Mouse (Mus musculus) adipocyte (in vitro differentiated cells): ENCODE results near the gene Plppr3.

Experiments
- DNase-seq: peaks from one replicate; pipeline ENCODE4 v3.0.0-alpha.2; 2016; ENCODE audit warnings: low spot score

Gene Plppr3

DNA sequence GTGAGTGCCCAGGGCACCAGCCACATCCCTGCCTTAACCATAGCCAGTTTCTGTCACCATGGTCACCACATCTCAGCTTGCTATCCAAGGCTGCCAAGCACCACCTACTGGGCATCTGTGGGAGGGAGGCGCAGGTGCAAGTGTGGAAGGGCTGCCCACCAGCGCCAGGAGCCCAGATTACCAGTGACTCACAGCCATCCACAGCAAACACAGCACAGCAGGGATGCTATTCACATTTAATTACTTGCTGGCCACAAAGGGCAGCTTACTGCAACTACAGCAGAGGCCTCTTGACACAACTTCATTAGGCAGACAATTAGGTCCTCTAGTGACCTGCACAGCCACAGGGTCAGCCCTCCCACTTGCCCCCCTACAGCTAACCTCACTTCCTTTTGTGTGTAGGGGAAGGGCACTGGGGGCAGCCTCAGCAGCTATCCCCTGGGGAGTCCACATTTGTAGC, 26.5 kb upstream of the Plppr3 start:
- no peak for DNase-seq

DNA sequence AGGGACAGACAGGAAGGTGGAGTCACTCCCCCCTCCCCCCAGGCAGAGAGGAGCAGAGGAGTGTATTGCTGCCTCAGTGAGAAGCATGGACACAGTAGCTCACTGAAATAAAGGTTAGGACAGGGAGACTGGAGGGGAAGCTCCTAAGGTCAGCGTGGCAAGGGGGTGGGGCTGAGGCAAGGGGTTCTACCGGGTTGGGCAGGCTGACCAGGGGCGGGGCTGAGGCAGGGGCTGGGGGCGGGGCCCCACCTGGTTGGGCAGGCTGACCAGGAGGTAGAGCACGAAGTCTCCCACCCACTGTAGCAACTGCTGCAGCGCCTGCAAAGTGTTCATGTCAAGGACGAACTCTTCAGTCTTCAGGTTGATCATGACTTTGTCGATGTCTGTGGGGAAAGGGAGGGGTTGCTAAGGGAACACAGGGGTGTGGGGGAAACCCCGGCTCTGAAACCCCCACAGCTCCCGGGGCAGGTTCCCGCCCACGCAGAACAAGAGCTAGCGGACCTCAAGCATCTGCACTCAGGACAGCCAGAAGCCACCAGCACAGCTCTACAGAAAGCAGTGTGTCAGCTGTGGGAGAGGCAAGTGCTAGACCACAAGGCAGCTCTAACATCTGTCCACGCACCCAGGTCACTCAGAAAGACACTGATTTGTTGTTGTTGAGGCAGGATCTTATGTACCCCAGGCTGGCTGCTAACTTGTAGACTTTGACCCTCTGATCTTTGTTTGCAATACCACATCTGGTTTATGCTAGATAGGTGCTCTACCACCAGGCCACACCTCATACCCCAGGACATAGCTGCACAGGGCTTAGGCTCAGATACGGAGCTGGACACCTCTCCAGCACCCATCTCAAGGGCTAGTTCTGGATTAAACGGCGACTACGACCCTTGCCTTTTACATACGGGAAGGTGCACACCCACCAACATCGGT, 23.1 kb upstream of the Plppr3 start:
- peak; percentile 42 for DNase-seq

DNA sequence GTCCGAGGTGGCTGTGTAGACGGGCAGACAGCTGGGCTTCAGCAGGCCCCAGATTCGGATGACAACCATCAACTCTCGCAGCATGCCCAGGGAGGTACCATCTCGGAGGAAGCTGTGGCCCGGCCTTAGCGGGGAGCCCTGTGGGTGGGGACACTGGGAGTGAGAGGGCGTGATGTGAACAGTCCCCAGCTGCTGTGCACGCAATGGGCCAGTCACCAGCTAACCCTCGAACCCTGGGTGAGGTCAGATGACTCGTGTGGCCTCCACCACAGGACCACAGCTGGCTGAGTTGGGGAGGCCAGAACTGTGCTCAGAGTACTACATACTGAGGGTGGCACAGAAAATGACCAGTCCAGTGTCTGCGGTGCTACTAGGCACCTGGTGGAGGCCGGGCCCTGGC, 22.4 kb upstream of the Plppr3 start:
- DNase-seq: no peak

DNA sequence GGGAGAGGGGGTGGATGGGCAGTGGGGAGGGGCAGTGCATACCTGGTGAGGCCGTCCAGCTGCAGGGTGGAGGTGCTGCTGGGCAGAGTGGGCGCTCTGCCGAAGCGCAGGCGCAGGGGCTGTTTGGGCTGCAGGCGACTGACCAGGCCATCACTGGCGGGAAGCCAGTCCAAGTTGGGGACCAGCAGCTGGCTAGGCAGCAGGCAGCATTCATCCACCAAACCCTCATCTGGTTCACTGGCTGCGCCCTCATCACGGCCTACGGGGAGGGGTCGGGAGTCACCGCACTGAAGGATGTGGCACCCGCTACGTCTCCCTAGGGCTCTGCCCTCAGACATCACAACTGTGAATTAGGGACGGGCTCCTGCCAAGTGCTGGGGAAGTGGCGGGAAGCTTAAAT, 21.9 kb upstream of the Plppr3 start:
- peak; percentile 59 for DNase-seq

DNA sequence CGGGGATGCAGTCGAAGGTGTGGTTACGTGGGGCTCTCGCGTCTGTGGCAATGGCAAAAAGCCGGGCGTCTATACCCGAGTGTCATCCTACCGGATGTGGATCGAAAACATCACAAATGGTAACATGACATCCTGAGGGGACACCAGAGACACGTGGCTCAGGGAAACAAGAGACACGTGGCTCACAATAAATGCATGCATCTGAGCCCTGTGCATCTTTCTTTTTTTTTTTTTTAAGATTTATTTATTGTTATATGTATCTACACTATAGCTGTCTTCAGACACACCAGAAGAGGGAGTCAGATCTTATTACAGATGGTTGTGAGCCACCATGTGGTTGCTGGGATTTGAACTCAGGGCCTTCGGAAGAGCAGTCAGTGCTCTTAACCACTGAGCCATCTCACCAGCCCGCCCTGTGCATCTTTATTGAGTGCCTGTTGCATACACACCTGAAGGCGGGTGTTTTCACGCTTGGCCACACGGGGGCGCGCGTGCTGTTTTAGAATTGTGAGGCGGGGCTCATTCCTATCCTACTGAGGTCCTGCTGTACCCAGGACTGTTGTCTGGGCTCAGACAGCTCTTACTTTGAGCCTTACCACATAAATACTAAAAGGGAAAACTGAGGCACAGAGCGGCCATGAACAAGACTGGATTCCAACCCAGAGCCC, 18.2 kb upstream of the Plppr3 start:
- peak; percentile 81 for DNase-seq

DNA sequence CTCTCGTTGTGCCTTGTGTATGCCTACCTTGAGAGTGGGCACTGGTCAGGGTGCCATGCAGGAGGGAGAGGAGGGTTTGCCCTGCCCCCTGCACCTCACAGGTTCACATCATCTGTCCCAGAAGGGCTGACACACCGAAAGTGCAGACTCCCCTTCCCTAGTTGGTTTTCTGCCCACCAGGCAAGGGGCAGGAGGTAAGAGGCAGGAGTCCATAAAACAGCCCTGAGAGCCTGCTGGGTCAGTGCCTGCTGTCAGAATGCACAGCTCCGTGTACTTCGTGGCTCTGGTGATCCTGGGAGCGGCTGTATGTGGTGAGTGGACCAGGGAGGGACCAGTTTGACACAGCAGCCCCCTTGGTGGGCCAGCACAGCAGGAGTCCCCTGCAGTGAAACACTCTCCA, 16.2 kb upstream of the Plppr3 start, which contains the start of gene Cfd:
Gene Cfd, plus strand, starts transcription at position 184 of the 400 bp plus-strand sequence.
- DNase-seq: peak; percentile 85

DNA sequence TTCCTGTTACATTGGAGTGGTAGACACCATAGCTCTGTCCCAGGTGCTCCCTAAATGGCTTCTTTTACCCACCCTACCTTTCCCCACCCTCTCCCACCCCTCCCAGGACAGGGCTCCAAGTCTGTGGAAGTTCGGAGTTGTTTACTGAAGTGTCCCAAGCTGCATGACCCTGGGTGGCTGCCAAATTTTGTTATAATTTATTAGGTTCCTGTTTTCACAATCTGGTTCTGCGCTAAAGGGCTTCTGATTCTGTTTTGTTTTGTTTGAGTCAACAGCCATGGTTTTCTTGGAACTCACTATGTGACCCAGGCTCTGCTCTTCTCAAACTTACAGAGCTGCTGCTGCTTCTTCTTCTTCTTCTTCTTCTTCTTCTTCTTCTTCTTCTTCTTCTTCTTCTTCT, 15.0 kb upstream of the Plppr3 start:
- peak; percentile 95 for DNase-seq

DNA sequence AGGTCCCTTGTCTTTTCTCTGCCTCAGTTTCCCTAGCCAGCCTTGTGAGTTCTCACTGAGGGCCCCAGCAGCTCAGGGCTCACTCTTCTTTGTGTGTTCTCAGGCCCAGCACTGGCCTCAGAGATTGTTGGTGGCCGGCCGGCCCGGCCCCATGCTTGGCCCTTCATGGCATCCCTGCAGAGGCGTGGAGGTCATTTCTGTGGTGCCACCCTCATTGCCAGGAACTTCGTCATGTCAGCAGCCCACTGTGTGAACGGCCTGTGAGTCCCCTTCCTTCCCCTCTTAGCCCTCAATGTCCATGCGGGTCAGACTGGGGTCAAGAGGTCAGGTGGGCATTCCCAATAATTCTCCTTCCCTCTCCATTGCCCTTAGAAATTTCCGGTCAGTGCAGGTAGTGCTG, 12.2 kb upstream of the Plppr3 start:
- DNase-seq: no peak

DNA sequence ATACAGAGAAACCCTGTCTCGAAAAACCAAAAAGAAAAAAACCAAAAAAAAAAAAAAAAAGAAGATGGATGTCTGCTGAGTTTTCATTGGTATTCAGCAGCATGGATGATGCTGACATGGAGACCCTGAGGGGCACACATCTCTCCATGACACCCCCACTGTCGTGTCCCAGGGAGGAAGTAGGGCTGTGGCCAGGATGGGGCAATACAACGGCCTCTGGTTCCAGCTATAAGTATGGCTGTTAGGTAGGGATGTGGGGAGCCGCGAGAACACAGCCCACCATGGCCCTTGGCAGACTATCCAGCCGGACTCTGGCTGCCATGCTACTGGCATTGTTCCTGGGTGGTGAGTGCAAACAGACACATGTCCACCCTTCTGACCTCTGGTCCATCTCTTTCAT, 11.6 kb upstream of the Plppr3 start, which contains the start of gene Elane:
Gene Elane, plus strand, starts transcription at position 194 of the 400 bp plus-strand sequence.
- DNase-seq: no peak

DNA sequence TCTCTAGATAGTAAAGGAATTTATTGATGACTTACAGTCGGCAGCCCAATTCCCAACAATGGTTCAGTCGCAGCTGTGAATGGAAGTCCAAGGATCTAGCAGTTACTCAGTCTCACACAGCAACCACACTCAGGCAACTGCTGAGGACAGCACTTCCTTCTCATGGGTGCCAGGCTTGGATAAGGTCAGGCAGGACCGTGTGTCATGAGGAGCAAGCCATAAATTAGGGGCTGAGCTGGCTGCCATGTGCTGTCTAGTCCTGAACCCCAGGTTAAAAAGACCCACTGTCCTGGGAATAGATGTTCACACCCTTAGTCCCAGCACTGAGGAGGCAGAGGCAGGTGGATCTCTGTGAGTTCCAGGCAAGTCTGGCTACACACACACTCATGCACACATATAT, 10.5 kb upstream of the Plppr3 start:
- peak; percentile 59 for DNase-seq

DNA sequence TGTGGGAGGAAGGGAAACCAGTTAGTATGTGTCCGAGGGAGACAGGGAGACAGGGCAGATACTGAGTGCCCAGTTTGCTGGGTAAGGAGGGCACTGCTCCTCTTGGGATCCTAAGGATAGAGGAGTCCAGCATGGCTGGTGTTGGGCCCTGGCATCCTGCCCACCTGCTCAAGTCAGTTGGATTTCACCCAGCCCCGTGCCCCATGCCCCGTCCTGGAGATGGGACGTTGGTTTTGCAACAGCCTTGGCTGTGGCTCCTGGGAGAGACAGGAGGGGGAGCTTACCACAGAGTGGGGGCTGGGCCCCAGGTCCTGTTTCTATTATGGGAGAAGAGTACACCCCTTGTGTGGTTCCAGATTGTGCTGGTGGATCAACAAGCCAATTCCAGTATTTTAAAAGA, 10.0 kb upstream of the Plppr3 start:
- DNase-seq: peak; percentile 98

DNA sequence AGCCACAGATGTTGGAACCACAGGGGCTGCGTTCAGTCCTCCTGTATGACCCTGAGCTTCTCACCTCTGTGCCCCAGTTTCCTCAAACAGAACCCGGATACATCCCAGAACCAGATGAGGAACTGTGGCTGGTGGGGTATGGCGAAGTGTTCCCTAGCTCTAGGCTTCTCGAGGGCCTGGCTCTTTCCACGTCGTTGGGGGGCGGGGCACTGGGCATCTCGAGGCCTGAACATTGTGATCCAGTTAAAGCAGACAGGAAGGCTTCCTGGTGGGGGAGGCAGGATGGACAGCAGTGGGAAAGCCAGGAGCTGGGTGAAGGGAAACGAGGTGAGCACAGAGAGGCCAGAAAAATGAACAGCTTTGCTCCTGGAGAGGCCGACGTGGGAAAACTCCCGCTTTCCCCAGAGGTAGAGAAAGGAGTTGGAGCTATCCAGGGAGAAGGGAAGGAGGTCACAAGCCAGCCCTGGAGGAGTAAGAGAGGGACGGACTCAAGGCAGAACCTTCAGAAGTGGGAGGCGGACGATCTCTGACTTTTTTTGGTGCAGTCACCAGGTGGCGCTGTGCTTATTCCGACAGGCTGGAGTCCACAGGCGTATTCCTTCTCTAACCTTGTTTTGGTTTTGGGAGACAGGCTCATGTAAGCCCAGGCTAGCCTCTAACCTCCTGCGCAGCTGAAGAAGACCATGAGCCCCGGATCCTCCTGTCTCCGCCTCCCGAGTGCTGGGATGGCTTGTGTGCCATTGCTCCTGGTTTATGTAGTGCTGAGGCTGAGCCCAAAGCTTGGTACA, 9.1 kb upstream of the Plppr3 start:
- DNase-seq: peak; percentile 98

DNA sequence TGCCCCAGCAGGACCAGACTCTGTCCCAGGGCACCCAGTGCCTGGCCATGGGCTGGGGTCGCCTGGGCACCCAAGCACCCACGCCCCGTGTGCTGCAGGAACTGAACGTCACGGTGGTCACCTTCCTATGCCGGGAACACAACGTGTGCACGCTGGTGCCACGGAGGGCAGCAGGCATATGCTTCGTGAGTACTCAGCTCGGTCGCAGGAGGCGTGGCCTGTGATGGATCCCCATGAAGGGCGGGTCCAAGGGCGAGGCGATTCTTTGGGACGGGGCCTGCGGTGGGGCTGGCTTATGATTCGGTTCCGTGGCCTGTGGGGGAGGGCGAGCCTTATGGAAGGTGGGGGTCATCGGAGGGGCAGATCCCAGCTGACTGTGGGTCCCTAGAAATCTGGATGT, 7.5 kb upstream of the Plppr3 start:
- no peak for DNase-seq

DNA sequence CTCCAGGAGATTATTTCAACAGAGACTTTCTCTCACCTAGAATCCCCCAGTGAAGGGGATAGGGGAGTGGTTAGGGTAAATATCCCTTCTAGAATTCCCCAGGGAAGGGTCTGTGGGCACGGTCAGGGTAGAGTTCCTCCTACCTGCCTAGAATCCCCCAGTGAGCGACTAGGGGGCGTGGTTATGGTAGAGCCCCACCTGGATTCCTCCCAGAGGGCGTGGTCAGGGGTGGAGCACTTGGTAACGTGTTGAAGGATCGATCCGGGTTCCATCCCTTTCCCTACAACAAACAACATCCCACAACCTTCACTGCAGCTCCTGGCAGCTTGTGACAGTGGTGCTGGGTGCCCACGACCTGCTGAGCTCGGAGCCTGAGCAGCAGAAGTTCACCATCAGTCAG, 6.3 kb upstream of the Plppr3 start:
- DNase-seq: no peak

DNA sequence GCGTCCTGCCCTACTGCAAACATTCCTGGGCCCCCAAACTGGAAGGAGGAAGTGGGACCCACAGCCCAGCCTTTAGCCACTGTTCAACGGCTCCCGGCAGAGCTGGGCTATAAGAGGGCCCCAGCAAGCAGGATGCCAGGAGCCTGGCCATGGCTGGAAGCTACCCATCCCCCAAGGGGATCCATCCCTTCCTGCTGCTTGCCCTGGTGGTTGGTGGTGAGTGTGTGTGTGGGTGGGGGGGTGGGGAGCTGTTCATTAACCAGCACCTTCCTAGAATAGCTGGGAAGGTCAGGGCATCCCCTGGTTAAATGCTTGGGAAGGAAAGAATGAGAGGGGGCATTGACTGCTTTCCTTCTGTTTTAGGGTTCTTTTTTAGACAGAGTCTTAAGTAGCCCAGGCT, 5.1 kb upstream of the Plppr3 start:
- no peak for DNase-seq

DNA sequence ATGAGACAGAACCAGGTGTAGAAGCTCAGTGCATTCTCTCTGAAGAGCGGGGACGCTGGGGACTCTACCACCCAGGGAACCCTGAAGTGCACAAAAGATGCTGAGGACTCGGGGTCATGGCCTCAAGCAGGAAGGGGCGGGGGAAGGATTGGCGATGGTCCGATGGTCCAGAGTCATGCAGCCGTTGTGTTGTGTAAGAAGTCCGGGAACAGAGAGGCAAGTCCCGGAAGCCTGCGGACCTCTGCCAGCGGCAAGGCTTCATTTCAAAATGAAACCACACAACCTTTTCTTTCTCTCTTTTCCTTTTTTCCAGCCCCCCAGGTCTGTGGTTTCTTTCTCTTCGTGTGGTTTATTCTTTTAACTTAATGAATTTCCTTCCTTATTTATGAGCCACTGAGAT, 3.3 kb upstream of the Plppr3 start:
- DNase-seq: peak; percentile 67

DNA sequence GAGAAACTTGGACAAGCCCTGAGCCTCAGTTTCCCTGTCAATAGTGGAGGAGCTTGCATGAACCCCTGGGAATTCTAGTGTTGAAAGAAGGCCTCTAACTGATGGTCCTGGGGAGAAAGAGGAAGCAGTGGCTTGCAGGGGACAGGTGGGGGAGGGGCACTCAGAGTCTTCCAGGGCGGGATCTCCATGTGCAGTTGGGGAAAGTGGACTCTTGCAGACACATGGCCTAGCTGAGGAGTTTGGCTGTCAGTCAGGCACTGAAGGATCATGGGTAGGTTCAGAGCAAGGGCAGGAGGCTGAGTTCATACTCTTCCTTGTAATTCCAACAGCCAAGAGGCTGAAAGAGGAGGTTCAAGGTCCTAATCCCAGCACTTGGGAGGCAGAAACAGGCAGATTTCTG, 2.7 kb upstream of the Plppr3 start:
- peak; percentile 76 for DNase-seq

DNA sequence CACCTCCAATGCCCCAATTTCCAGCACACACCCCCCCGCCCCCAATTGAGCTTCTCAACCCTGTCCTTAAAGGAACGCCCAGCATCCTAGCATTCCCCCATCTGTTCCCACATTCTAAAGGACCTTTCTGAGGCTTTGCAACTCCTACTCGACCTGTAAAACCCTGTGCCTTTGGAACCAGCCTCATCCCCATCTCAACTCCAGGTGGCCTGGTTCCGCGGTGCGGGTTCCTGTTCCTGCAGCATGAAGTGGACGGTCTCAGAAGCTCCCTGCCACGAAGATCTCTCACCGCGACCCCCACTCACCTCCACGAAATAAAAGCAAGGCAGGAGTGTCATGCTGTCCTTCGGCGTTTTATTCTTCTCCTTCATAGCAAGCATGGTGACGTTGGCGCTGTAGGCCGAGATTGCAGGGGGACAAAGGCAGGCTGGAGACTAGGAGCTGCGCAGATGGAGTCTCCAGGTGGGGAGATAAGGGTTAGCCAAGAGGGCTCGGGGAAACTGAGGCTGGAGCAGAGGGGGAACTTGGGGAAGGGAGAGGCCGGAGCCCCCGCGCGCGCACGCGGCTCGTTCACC, 632 bp downstream of the Plppr3 start:
- DNase-seq: no peak

DNA sequence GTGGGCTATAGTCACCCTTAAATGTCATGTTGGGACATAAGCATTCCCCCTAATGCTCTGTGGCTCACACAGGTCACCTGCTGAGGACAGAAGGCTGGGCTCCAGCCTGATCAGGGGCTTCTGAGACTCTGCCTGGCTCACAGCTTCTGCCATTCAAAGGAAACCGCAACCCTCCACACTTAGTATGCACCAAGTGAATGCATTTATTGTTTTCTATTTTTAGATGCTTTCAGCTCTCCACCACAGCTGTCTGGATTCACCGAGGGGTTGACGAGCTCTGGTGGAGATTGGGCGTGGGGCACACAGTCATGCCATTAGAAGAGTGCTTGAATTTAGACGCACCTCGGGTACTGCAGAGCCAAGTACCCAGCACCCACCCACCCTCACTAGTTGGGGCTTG, 1.1 kb downstream of the Plppr3 start:
- no peak for DNase-seq

DNA sequence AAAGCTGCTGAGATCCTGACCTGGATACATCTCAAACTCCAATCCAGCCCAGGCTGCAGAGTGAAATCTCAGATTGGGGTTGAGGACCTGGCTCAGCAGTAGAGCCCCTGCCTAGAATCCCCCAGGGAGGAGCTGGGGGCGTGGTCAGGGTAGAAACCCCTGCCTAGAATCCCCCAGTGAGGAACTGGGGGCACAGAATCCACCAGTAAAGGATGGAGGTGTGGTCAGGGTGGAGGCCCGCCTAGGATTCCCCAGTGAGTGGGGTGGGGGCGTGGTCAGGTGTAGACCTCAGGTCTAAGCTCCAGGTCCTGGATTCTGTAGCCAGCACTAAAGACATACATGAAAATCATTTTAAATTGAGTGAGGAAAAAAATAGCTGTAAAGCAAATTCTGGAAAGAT, 1.6 kb downstream of the Plppr3 start:
- DNase-seq: no peak

DNA sequence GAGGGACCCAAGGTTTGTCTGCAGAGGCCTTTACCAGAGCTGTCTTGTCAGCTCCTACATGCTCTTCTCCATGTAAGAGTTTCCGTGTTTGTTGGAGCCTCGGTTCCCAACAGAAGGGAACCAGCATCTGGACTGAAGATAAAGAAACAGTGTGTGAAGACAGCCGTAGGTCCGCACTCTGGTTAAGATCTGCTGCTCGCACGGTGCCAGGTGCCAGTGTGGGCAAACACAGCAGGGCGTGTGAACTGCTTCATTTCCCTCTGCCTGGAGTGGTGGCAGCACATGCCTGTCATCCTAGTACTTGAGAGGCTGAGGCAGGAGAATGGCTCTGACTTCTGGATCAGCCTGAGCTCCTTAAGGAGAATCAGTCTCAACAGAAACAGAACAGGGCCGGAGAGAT, 2.6 kb downstream of the Plppr3 start:
- no peak for DNase-seq

DNA sequence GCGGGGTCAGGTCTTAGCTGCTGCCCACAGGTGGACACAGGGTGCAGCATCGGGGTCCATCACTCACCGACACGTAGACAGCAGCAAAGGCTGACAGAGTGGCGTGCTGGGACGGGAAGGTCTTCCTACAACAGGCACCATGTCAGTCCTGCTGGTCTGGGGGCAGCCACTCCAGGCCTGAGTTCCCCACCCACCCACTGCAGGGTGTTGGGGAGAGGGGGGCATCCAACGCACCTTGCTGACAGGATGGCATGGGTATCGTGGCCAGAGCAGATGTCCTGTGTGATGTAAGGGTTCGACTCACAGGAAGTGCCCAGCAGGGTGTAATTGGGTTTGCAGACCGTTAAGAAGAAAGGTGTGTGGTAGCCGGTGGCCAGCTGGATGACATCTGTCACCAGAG, 7.8 kb downstream of the Plppr3 start:
- DNase-seq: no peak
